Mouse (Mus musculus): Measurements from ENCODE around the gene Inpp4b. TPM values are rescaled to one million over a fixed set of nuclear protein-coding genes. Genes with fewer than 3 reads are reported as not detected.

The Inpp4b gene
- polyA plus RNA-seq, 1 experiment, result 5.5 TPM

- 0 out of 2 replicates have a peak, but pooled peaks cover 6% of the 10 kb centered on the region for H3K4me1 ChIP-seq (ENCODE audit: control insufficient read depth, insufficient read depth, low read length)
- no peak overlapping the region for H3K27ac ChIP-seq (ENCODE audit: insufficient read depth, low read depth, low read length)
- no peak overlapping the region for H3K4me3 ChIP-seq (ENCODE audit: insufficient read depth, low read length)
- no peak for TF ChIP-seq POLR2A (IDR thresholded peaks at IDR 0.05; ENCODE audit: borderline replicate concordance, low read depth, low read length)
- no peak for TF ChIP-seq CTCF (IDR thresholded peaks at IDR 0.05; ENCODE audit: low read depth, low read length)
Observed at GRCm38 (mm10) chr8:81856120-81856519, 513.8 kb downstream of the Inpp4b start.

- Histone ChIP-seq H3K4me3 (ENCODE audit: insufficient read depth, low read length) (no peak overlapping the region), H3K4me1 (ENCODE audit: control insufficient read depth, insufficient read depth, low read length) (0 out of 2 replicates have a peak, but pooled peaks cover 6% of the 10 kb centered on the region), H3K27ac (ENCODE audit: insufficient read depth, low read depth, low read length) (no peak overlapping the region)
- TF ChIP-seq POLR2A (IDR thresholded peaks at IDR 0.05; ENCODE audit: borderline replicate concordance, low read depth, low read length) (no peak), CTCF (IDR thresholded peaks at IDR 0.05; ENCODE audit: low read depth, low read length) (no peak)
Observed at GRCm38 (mm10) chr8:81856608-81857007, 514.3 kb downstream of the Inpp4b start.

- no peak overlapping the region for H3K4me3 ChIP-seq (ENCODE audit: insufficient read depth, low read length)
- 0 out of 2 replicates have a peak, but pooled peaks cover 6% of the 10 kb centered on the region for H3K4me1 ChIP-seq (ENCODE audit: control insufficient read depth, insufficient read depth, low read length)
Observed at GRCm38 (mm10) chr8:81858393-81858792, 516.0 kb downstream of the Inpp4b start.

GRCm38 (mm10) chr8:81859805-81860204 lies 517.4 kb downstream of the Inpp4b start:
- Histone ChIP-seq H3K27ac (ENCODE audit: insufficient read depth, low read depth, low read length) (no peak overlapping the region), H3K4me1 (ENCODE audit: control insufficient read depth, insufficient read depth, low read length) (0 out of 2 replicates have a peak, but pooled peaks cover 4% of the 10 kb centered on the region), H3K4me3 (ENCODE audit: insufficient read depth, low read length) (no peak overlapping the region)
- TF ChIP-seq POLR2A (IDR thresholded peaks at IDR 0.05; ENCODE audit: borderline replicate concordance, low read depth, low read length) (no peak), CTCF (IDR thresholded peaks at IDR 0.05; ENCODE audit: low read depth, low read length) (no peak)

More at GRCm38 (mm10) chr8:81858393-81858792, 516.0 kb downstream of the Inpp4b start:
- TF ChIP-seq CTCF (IDR thresholded peaks at IDR 0.05; ENCODE audit: low read depth, low read length) (no peak), POLR2A (IDR thresholded peaks at IDR 0.05; ENCODE audit: borderline replicate concordance, low read depth, low read length) (no peak)
- no peak overlapping the region for H3K27ac ChIP-seq (ENCODE audit: insufficient read depth, low read depth, low read length)

- Histone ChIP-seq H3K4me1 (ENCODE audit: control insufficient read depth, insufficient read depth, low read length) (0 out of 2 replicates have a peak, but pooled peaks cover 5% of the 10 kb centered on the region), H3K27ac (ENCODE audit: insufficient read depth, low read depth, low read length) (no peak overlapping the region), H3K4me3 (ENCODE audit: insufficient read depth, low read length) (no peak overlapping the region)
- TF ChIP-seq CTCF (IDR thresholded peaks at IDR 0.05; ENCODE audit: low read depth, low read length) (no peak), POLR2A (IDR thresholded peaks at IDR 0.05; ENCODE audit: borderline replicate concordance, low read depth, low read length) (no peak)
Observed at GRCm38 (mm10) chr8:81861311-81861710, 519.0 kb downstream of the Inpp4b start.

GRCm38 (mm10) chr8:81862738-81863137 lies 520.4 kb downstream of the Inpp4b start:
- no peak for TF ChIP-seq POLR2A (IDR thresholded peaks at IDR 0.05; ENCODE audit: borderline replicate concordance, low read depth, low read length)
- TF ChIP-seq CTCF (IDR thresholded peaks at IDR 0.05; ENCODE audit: low read depth, low read length), result no peak

DNA sequence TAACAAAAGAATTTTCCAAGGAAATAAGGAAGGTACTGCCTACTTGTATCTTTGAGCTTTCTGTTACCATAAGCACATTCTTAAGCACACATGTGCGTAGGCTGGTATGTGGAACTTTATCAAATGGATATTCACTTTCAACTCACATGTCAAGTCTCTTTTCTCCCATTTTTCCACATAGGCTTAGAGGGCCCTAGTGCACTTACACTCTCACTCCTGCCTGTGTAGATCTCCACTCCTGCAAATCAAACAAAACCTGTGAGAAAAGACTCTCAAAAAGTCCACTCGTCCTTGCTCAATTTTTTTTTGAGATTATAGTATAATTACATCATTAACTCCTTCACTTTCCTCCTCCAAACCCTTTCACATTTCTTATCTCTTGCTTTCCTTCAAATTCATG lies 522.0 kb downstream of the Inpp4b start:
- no peak overlapping the region for H3K27ac ChIP-seq (ENCODE audit: insufficient read depth, low read depth, low read length)
- TF ChIP-seq POLR2A (IDR thresholded peaks at IDR 0.05; ENCODE audit: borderline replicate concordance, low read depth, low read length) (no peak), CTCF (IDR thresholded peaks at IDR 0.05; ENCODE audit: low read depth, low read length) (no peak)
- no peak overlapping the region for H3K4me3 ChIP-seq (ENCODE audit: insufficient read depth, low read length)
- H3K4me1 ChIP-seq (ENCODE audit: control insufficient read depth, insufficient read depth, low read length), result peaks cover 6% of the 10 kb centered on the region; the same call in 1 of the 2 replicates

More at GRCm38 (mm10) chr8:81862738-81863137, 520.4 kb downstream of the Inpp4b start:
- Histone ChIP-seq H3K27ac (ENCODE audit: insufficient read depth, low read depth, low read length) (no peak overlapping the region), H3K4me3 (ENCODE audit: insufficient read depth, low read length) (no peak overlapping the region), H3K4me1 (ENCODE audit: control insufficient read depth, insufficient read depth, low read length) (peaks cover 6% of the 10 kb centered on the region; the same call in 1 of the 2 replicates)

DNA sequence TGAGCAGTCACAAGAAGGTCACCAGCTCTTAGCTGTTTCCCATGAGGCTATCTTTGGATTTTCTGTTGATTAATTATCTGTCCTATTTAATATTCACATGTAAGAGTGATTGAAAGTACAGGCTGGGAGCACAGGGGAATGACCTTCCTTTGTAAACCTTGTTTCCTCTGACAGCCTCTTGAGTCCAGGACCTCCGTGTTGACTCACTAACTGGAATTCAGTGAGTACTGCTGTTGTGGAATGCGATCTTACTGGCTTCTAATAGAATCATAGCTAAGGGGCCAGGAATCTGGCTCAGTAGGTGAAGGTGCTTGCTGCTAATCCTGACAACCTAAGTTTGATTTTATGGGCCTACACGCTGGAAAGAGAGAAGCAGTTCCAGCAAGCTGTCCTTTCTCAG lies 523.3 kb downstream of the Inpp4b start:
- no peak overlapping the region for H3K27ac ChIP-seq (ENCODE audit: insufficient read depth, low read depth, low read length)
- TF ChIP-seq CTCF (IDR thresholded peaks at IDR 0.05; ENCODE audit: low read depth, low read length) (no peak), POLR2A (IDR thresholded peaks at IDR 0.05; ENCODE audit: borderline replicate concordance, low read depth, low read length) (no peak)

DNA sequence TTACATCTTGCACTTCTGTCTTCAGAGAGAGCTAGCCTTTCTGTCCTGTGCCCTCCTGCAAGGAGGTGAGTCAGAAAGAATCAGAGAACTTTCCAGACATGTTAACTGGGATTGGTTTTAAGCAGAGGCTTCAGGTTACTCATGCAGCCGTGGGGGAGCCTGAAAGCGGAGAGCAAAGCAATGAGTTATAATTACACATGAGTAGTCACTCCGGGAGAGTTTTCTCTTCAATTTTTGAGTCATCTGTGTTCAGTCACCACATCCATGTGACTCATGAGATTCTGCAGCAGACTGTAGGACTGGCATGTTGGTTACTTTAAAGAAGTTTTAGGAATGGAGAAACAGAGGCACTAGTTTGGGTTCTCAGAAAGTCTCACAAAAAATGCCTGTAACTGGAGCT lies 524.7 kb downstream of the Inpp4b start:
- Histone ChIP-seq H3K4me1 (ENCODE audit: control insufficient read depth, insufficient read depth, low read length) (peaks cover 6% of the 10 kb centered on the region; the same call in 1 of the 2 replicates), H3K4me3 (ENCODE audit: insufficient read depth, low read length) (no peak overlapping the region), H3K27ac (ENCODE audit: insufficient read depth, low read depth, low read length) (no peak overlapping the region)
- TF ChIP-seq POLR2A (IDR thresholded peaks at IDR 0.05; ENCODE audit: borderline replicate concordance, low read depth, low read length), result no peak

More for the DNA sequence above, 523.3 kb downstream of the Inpp4b start:
- Histone ChIP-seq H3K4me1 (ENCODE audit: control insufficient read depth, insufficient read depth, low read length) (peaks cover 6% of the 10 kb centered on the region; the same call in 1 of the 2 replicates), H3K4me3 (ENCODE audit: insufficient read depth, low read length) (no peak overlapping the region)

DNA sequence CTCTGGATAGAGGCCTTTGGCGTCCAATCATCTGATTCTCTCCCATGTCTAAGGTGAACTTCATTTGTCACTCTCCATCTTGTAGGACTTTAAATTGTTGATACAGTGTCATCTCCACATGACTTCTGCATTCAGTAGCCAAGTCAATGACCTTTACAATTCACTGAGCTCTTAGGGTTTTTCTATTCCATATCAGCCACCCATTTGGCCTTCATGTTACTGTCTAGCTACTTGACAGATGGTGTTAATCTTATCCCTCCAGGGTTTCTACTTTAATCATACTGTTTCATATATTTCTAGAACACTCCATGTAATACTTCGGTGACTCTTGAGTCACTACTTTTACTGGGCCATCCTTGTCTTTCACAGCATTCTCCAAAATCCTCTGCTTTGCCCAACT lies 528.1 kb downstream of the Inpp4b start:
- Histone ChIP-seq H3K27ac (ENCODE audit: insufficient read depth, low read depth, low read length) (no peak overlapping the region), H3K4me3 (ENCODE audit: insufficient read depth, low read length) (no peak overlapping the region), H3K4me1 (ENCODE audit: control insufficient read depth, insufficient read depth, low read length) (peaks cover 6% of the 10 kb centered on the region; the same call in 1 of the 2 replicates)
- TF ChIP-seq CTCF (IDR thresholded peaks at IDR 0.05; ENCODE audit: low read depth, low read length) (no peak), POLR2A (IDR thresholded peaks at IDR 0.05; ENCODE audit: borderline replicate concordance, low read depth, low read length) (no peak)

Measured in bone marrow macrophage, adult 2 months (primary cell).